Comparison of ENCODE assay signal across 8 mouse cellular contexts in genomic region chr16:58512887-58513286, GRCm38 (mm10). TPM values are rescaled to one million over a fixed set of nuclear protein-coding genes. Genes with fewer than 3 reads are reported as not detected.
DNase-seq lines count a peak whose midpoint lies in the region; ATAC-seq and TF ChIP-seq lines count a peak whose summit lies in the region.

No protein-coding gene starts in this region.

- WGBS in lung, embryonic 16.5 days = 37% methylated on average over 3 of the region's 3 CpGs
- 18% methylated on average over 3 of the region's 3 CpGs for WGBS in lung, adult 2 months
- WGBS in embryonic facial prominence, embryonic 14.5 days = 14% methylated on average over 3 of the region's 3 CpGs
- WGBS in heart, embryonic 16.5 days = 19% methylated on average over 3 of the region's 3 CpGs

- H3K9ac ChIP-seq in lung, embryonic 16.5 days (ENCODE audit: low read length) = no peak overlapping the region; the same call in 1 of the 2 replicates
- no peak overlapping the region for H3K9ac ChIP-seq in embryonic facial prominence, embryonic 14.5 days (ENCODE audit: low read depth, low read length)
- H3K9ac ChIP-seq in heart, embryonic 16.5 days (ENCODE audit: low read length) = peak overlapping the region; percentile 35; the same call in 1 of the 2 replicates

- H3K4me1 ChIP-seq in lung, embryonic 16.5 days (replicated peaks; ENCODE audit: control insufficient read depth, insufficient read depth, low read length) = peaks cover 41% of the 10 kb centered on the region
- H3K4me1 ChIP-seq in lung, adult 2 months (ENCODE audit: control insufficient read depth, insufficient read depth, low read length) = peaks cover 27% of the 10 kb centered on the region
- peaks cover 24% of the 10 kb centered on the region for H3K4me1 ChIP-seq in embryonic facial prominence, embryonic 14.5 days (ENCODE audit: control insufficient read depth, insufficient read depth, low read length)
- peaks cover 35% of the 10 kb centered on the region for H3K4me1 ChIP-seq in heart, embryonic 16.5 days (ENCODE audit: control insufficient read depth, insufficient read depth, low read length)

- ATAC-seq in lung, embryonic 16.5 days (ENCODE audit: low read depth) = peak; percentile 32; the same call in 1 of the 2 replicates
- peak; percentile 69 for ATAC-seq in embryonic facial prominence, embryonic 14.5 days (ENCODE audit: low read depth)
- peak; percentile 60; the same call in 1 of the 2 replicates for ATAC-seq in heart, embryonic 16.5 days (replicated peaks; ENCODE audit: extremely low read depth, insufficient read depth, low FRiP score)

- H3K36me3 ChIP-seq in lung, embryonic 16.5 days (ENCODE audit: control insufficient read depth, insufficient read depth, low read length) = no peaks in the 10 kb centered on the region
- H3K36me3 ChIP-seq in embryonic facial prominence, embryonic 14.5 days (ENCODE audit: control insufficient read depth, insufficient read depth, low read length) = no peaks in the 10 kb centered on the region
- H3K36me3 ChIP-seq in heart, embryonic 16.5 days (ENCODE audit: control insufficient read depth, insufficient read depth) = no peaks in the 10 kb centered on the region

- H3K27ac ChIP-seq in lung, embryonic 16.5 days (ENCODE audit: low read length) = peak overlapping the region; percentile 44
- H3K27ac ChIP-seq in embryonic facial prominence, embryonic 14.5 days (replicated peaks; ENCODE audit: low read depth, low read length) = peak overlapping the region; percentile 68; the same call in 1 of the 2 replicates
- peak overlapping the region; percentile 93 for H3K27ac ChIP-seq in heart, embryonic 16.5 days (ENCODE audit: low read length)

- no peak for DNase-seq in lung, adult 2 months
- DNase-seq in embryonic facial prominence, embryonic 14.5 days (ENCODE audit: low spot score) = peak; percentile 60
- DNase-seq in kidney, postnatal 25 days = peak; percentile 68 to 77
- no peak for DNase-seq in right cerebral cortex, postnatal 36 days (ENCODE audit: low spot score in 2 of 2)
- no peak for DNase-seq in urinary bladder, adult 2 months (ENCODE audit: low spot score)
- no peak for DNase-seq in urinary bladder, adult 18-20 months (ENCODE audit: low spot score in 2 of 2)

- no peaks in the 10 kb centered on the region for H3K9me3 ChIP-seq in lung, embryonic 16.5 days (ENCODE audit: control insufficient read depth, low read length)
- no peaks in the 10 kb centered on the region for H3K9me3 ChIP-seq in embryonic facial prominence, embryonic 14.5 days (ENCODE audit: control insufficient read depth, low read length)
- no peaks in the 10 kb centered on the region for H3K9me3 ChIP-seq in heart, embryonic 16.5 days (replicated peaks; ENCODE audit: control insufficient read depth, low read length)

- H3K27me3 ChIP-seq in lung, embryonic 16.5 days (ENCODE audit: control insufficient read depth, insufficient read depth, low read depth, low read length) = no peaks in the 10 kb centered on the region
- no peaks in the 10 kb centered on the region for H3K27me3 ChIP-seq in embryonic facial prominence, embryonic 14.5 days (replicated peaks; ENCODE audit: control insufficient read depth, insufficient read depth, low read length)
- H3K27me3 ChIP-seq in heart, embryonic 16.5 days (ENCODE audit: control insufficient read depth, insufficient read depth, low read length) = no peaks in the 10 kb centered on the region

- TF ChIP-seq CTCF in lung, adult 2 months (IDR thresholded peaks at IDR 0.05; ENCODE audit: insufficient read depth, low read length) = no peak

- no peak for TF ChIP-seq POLR2A in lung, adult 2 months (IDR thresholded peaks at IDR 0.05; ENCODE audit: borderline replicate concordance, extremely low read depth, low read depth, low read length)

- no peak overlapping the region for H3K4me2 ChIP-seq in lung, embryonic 16.5 days (ENCODE audit: low read depth, low read length)
- no peak overlapping the region for H3K4me2 ChIP-seq in embryonic facial prominence, embryonic 14.5 days (ENCODE audit: low read depth, low read length)
- H3K4me2 ChIP-seq in heart, embryonic 16.5 days (ENCODE audit: low read depth, low read length) = peak overlapping the region; percentile 36; the same call in 1 of the 2 replicates

- H3K4me3 ChIP-seq in lung, embryonic 16.5 days (ENCODE audit: low read length) = no peak overlapping the region
- no peak overlapping the region for H3K4me3 ChIP-seq in lung, adult 2 months (replicated peaks; ENCODE audit: extremely low read depth, low read depth, low read length)
- H3K4me3 ChIP-seq in embryonic facial prominence, embryonic 14.5 days (ENCODE audit: low read depth, low read length) = no peak overlapping the region
- no peak overlapping the region for H3K4me3 ChIP-seq in heart, embryonic 16.5 days (ENCODE audit: low read length)

RNA-seq across cellular contexts. Expression of gene St3gal6, which starts 11.2 kb away (rescaled TPM):
- polyA plus RNA-seq in lung, embryonic 16.5 days (2015; fragmentation: Nextera tagmentation; extraction: Ambion mirVana) = 33.7 and 34.7 TPM in 2 replicates
- polyA plus RNA-seq in lung, adult 2 months (2012; rRNA removed) = 38.8 and 60.1 TPM in 2 replicates
- polyA plus RNA-seq in embryonic facial prominence, embryonic 14.5 days (2014; fragmentation: Nextera tagmentation; extraction: Ambion mirVana) = 12.8 and 14.0 TPM in 2 replicates
- polyA plus RNA-seq in heart, embryonic 16.5 days (2015; fragmentation: Nextera tagmentation; extraction: Ambion mirVana) = 18.0 and 19.6 TPM in 2 replicates
- polyA plus RNA-seq in urinary bladder, adult 2 months (2012; rRNA removed) = 14.3 and 16.2 TPM in 2 replicates

Comparison
In these comparisons a context has a peak if more than half of its experiments do, and no peak if none do; other contexts are left out.
1. DNase-seq: peak in embryonic facial prominence, embryonic 14.5 days (single experiment) and kidney, postnatal 25 days (2 of 2); none in lung, adult 2 months (single experiment), right cerebral cortex, postnatal 36 days (0 of 2), urinary bladder, adult 2 months (single experiment) and urinary bladder, adult 18-20 months (0 of 2).
2. Peak in every context shown above with its lines, with median percentiles within 50 percentile points of each other: ATAC-seq and H3K27ac ChIP-seq.